Mouse (Mus musculus) kidney, postnatal 0 days (tissue): ENCODE data around the gene Lef1. TPM values are rescaled to one million over a fixed set of nuclear protein-coding genes. Genes with fewer than 3 reads are reported as not detected.

Experiments used
- ATAC-seq: fragments of 200-750 bp; cut with Nextera tagmentation; replicated peaks from 2 replicates; pipeline ENCODE4 v1.8.0; 2017; ENCODE audit warnings: low read depth, moderate number of reproducible peaks, moderate TSS enrichment, moderate library complexity; ENCODE audit not compliant: low FRiP score
- DNase-seq: peaks from one replicate; pipeline ENCODE4 v3.0.0-alpha.2; 2016; ENCODE audit warnings: low spot score
- H3K27ac ChIP-seq: fragments of 300-500 bp; sonication (generic); 2 replicates; pipeline ENCODE4 v1.5.1; 2014; ENCODE audit warnings: mild to moderate bottlenecking
- H3K27me3 ChIP-seq: fragments of 300-500 bp; sonication (generic); 2 replicates; pipeline ENCODE4 v1.6.1; 2014; ENCODE audit warnings: low read length, mixed read lengths; ENCODE audit not compliant: insufficient read depth
- H3K36me3 ChIP-seq: fragments of 300-500 bp; sonication (generic); 2 replicates; pipeline ENCODE4 v1.6.1; 2014; ENCODE audit warnings: low read length, mixed read lengths; ENCODE audit not compliant: insufficient read depth
- H3K4me1 ChIP-seq: fragments of 300-500 bp; sonication (generic); replicated peaks from 2 replicates; pipeline ENCODE4 v1.6.1; 2014; ENCODE audit warnings: antibody characterized with exemption, low read length, mixed read lengths; ENCODE audit not compliant: insufficient read depth
- H3K4me2 ChIP-seq: fragments of 300-500 bp; sonication (generic); 2 replicates; pipeline ENCODE4 v1.6.1; 2014; ENCODE audit warnings: mild to moderate bottlenecking, low read length, moderate library complexity, mixed read lengths
- H3K4me3 ChIP-seq: fragments of 300-500 bp; sonication (generic); replicated peaks from 2 replicates; pipeline ENCODE4 v1.5.1; 2014; ENCODE audit warnings: low read depth, low read length
- H3K9ac ChIP-seq: fragments of 300-500 bp; sonication (generic); 2 replicates; pipeline ENCODE4 v1.6.1; 2014; ENCODE audit warnings: low read depth, low read length
- H3K9me3 ChIP-seq: fragments of 300-500 bp; sonication (generic); replicated peaks from 2 replicates; pipeline ENCODE4 v1.6.1; 2016; ENCODE audit warnings: low read length, inconsistent platforms, mixed read lengths
- CTCF ChIP-seq: IDR thresholded peaks from 2 replicates; pipeline ENCODE4 v1.5.1; 2016; ENCODE audit warnings: antibody characterized with exemption, low read depth, mild to moderate bottlenecking, moderate library complexity
- WGBS: fragments of 180-500 bp; shearing (Covaris S2); extraction: QIAGEN DNeasy Blood & Tissue Kit; methylation state at CpG from one replicate; pipeline ENCODE4 v1.1.7; 2014; 5-methylcytosine and 5-hydroxymethylcytosine counted together
- polyA plus RNA-seq: library from polyadenylated mRNA; unstranded; fragments of >200 nt; fragmentation: Nextera tagmentation; extraction: Ambion mirVana; gene quantifications from 2 replicates; pipeline ENCODE4 v1.2.1, GENCODE M21; 2015

The Lef1 gene
- polyA plus RNA-seq, 1 experiment from 2014 or later, result 16.2 TPM

DNA sequence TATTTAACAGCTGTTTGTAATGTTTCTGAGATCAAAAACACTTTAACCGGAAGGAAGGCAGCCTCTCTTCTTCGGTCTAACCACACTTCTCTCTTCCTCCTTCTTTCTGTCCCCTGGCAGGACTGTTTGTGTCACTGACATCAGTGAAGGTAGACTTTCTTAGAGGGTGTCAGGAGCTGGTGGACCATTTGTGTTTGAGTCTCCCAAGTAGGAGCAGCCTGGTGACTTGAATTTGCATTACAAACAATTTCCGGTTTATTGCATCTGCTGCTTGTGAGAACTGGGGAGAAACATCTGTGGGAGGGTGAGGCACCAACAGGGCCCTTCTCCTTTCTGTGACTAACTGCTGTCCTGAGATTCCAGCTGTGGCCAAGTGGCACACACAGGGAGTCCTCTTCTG is 7.6 kb downstream of the Lef1 start:
- Histone ChIP-seq H3K36me3 (no peaks in the 10 kb centered on the region), H3K4me3 (no peak overlapping the region), H3K27me3 (0 out of 2 replicates have a peak, but pooled peaks cover 5% of the 10 kb centered on the region), H3K4me2 (no peak overlapping the region), H3K4me1 (no peaks in the 10 kb centered on the region; the same call in 1 of the 2 replicates), H3K9ac (no peak overlapping the region), H3K27ac (no peak overlapping the region), H3K9me3 (no peaks in the 10 kb centered on the region)
- DNase-seq (peak; percentile 9), ATAC-seq (no peak)
- TF ChIP-seq CTCF, result no peak
- 36% methylated on average over 3 of the region's 3 CpGs for WGBS

DNA sequence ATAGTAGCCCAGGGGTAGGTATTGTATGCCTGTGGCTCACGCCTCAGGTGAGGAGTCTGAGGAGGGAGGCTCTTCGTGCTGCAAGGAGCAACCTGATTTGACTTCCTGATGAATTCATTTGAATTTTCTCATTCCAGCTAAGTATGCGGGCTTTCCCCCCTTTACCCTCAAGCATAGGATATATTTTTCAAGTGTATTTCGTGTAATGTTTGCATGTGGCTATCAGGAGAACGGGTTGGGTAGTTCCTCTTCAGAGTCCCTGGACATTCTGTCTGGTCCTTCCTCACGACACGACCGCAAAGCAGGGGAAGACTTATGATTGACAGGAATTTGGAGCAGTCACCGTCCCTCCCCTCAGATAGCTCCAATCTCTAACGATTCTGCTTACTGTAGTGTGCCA is 9.2 kb downstream of the Lef1 start:
- no peak overlapping the region for H3K27ac ChIP-seq
- ATAC-seq, result no peak
- no peak overlapping the region for H3K9ac ChIP-seq
- H3K9me3 ChIP-seq, result no peaks in the 10 kb centered on the region
- WGBS, result 87% methylated on average over 10 of the region's 10 CpGs
- no peaks in the 10 kb centered on the region for H3K27me3 ChIP-seq
- H3K4me2 ChIP-seq, result no peak overlapping the region
- no peak overlapping the region for H3K4me3 ChIP-seq
- no peaks in the 10 kb centered on the region for H3K4me1 ChIP-seq
- DNase-seq, result no peak
- no peak for TF ChIP-seq CTCF
- H3K36me3 ChIP-seq, result no peaks in the 10 kb centered on the region

DNA sequence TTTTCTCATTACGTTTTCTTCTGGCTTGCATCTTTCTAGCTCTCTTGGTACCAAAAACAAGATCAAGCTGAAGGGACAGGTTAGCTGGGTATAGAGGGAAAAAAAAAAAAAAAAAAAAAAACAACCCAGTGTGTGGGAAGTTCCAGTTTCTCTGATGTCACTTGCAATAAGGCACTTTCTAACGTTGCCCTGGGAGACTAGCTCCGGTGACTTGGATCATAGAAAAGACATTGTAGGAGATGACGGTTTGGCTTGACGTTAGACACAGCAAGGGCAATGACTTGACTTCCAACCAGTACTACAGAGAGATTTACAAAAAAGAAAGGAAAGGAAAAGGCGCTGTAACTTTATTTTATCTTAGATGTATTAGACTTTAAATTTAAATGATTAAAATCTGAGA is 13.2 kb downstream of the Lef1 start:
- DNase-seq, result no peak
- WGBS, result 86% methylated on average over 6 of the region's 6 CpGs
- H3K4me3 ChIP-seq, result no peak overlapping the region
- H3K9ac ChIP-seq, result no peak overlapping the region
- H3K27me3 ChIP-seq, result no peaks in the 10 kb centered on the region
- ATAC-seq, result no peak
- no peak for TF ChIP-seq CTCF
- no peaks in the 10 kb centered on the region for H3K9me3 ChIP-seq
- H3K27ac ChIP-seq, result no peak overlapping the region
- H3K36me3 ChIP-seq, result no peaks in the 10 kb centered on the region
- no peaks in the 10 kb centered on the region for H3K4me1 ChIP-seq
- no peak overlapping the region for H3K4me2 ChIP-seq

DNA sequence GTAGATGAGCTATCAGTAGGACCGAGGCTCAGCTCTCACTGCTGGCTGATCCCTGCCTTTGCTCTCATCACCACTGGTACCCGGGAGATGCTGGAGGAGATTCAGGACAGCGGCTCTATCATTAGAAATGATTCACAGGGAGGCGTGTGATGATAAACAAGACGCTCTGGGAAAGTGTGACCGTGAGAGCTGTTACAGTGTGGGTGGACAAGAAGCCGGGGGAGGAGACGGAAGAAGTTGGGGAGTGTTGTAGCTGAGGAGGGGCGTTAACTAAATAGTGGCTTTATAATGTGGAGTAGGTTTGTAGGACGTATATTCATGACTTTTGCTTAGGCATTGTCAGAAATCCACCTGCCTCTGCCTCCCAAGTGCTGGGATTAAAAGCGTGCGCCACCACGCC is 15.6 kb downstream of the Lef1 start:
- WGBS, result 75% methylated on average over 13 of the region's 13 CpGs

DNA sequence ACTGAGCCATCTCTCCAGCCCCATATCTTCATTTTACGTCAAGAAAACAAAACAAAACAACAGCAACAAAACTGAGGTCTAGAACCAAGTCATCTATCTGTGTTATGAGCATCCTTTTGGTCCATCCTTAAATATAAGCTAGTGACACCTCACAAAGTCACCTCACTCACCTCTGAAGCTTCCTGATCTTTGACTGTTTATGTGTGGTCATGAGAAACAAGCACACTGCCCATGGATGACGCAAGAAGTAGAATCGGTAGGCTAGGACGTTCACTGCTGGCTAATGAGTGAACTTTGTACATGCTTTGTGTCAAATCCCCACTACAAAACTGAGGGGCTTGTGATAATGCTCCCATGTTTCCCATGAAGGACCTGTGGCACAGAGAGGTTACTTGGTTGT is 16.2 kb downstream of the Lef1 start:
- no peak for TF ChIP-seq CTCF
- H3K27ac ChIP-seq, result no peak overlapping the region
- no peak overlapping the region for H3K4me2 ChIP-seq
- H3K9ac ChIP-seq, result no peak overlapping the region
- no peak for ATAC-seq
- no peaks in the 10 kb centered on the region for H3K9me3 ChIP-seq
- DNase-seq, result no peak
- 90% methylated on average over 4 of the region's 4 CpGs for WGBS
- H3K27me3 ChIP-seq, result no peaks in the 10 kb centered on the region
- H3K4me3 ChIP-seq, result no peak overlapping the region
- no peaks in the 10 kb centered on the region for H3K36me3 ChIP-seq
- H3K4me1 ChIP-seq, result no peaks in the 10 kb centered on the region

More for the DNA sequence above, 15.6 kb downstream of the Lef1 start:
- TF ChIP-seq CTCF, result no peak
- Histone ChIP-seq H3K27me3 (no peaks in the 10 kb centered on the region), H3K4me1 (no peaks in the 10 kb centered on the region), H3K4me2 (no peak overlapping the region), H3K27ac (no peak overlapping the region), H3K9me3 (no peaks in the 10 kb centered on the region), H3K4me3 (no peak overlapping the region), H3K36me3 (no peaks in the 10 kb centered on the region), H3K9ac (no peak overlapping the region)
- DNase-seq (no peak), ATAC-seq (no peak)

GRCm38 (mm10) chr3:131134003-131134402 is 23.7 kb downstream of the Lef1 start:
- no peak for DNase-seq
- Histone ChIP-seq H3K9me3 (no peaks in the 10 kb centered on the region), H3K4me3 (no peak overlapping the region), H3K9ac (no peak overlapping the region), H3K4me1 (no peaks in the 10 kb centered on the region; the same call in 1 of the 2 replicates), H3K27me3 (no peaks in the 10 kb centered on the region), H3K36me3 (no peaks in the 10 kb centered on the region), H3K27ac (no peak overlapping the region), H3K4me2 (no peak overlapping the region)
- 68% methylated on average over 9 of the region's 9 CpGs for WGBS
- TF ChIP-seq CTCF, result no peak
- no peak for ATAC-seq

- no peak for ATAC-seq
- no peak overlapping the region for H3K4me2 ChIP-seq
- H3K9me3 ChIP-seq, result no peaks in the 10 kb centered on the region
- TF ChIP-seq CTCF, result no peak
- no peaks in the 10 kb centered on the region; the same call in 1 of the 2 replicates for H3K4me1 ChIP-seq
- no peak overlapping the region for H3K4me3 ChIP-seq
- H3K27me3 ChIP-seq, result no peaks in the 10 kb centered on the region
- DNase-seq, result no peak
- 48% methylated on average over 9 of the region's 9 CpGs for WGBS
- H3K36me3 ChIP-seq, result no peaks in the 10 kb centered on the region
- no peak overlapping the region for H3K9ac ChIP-seq
- no peak overlapping the region for H3K27ac ChIP-seq
Measured at GRCm38 (mm10) chr3:131135434-131135833, 25.2 kb downstream of the Lef1 start.
